Mouse (Mus musculus): ENCODE data around the gene Olfr799. TPM values are rescaled to one million over a fixed set of nuclear protein-coding genes. Genes with fewer than 3 reads are reported as not detected.

Olfr799 gene
- not detected in 2 replicates for polyA plus RNA-seq (2015; fragmentation: Nextera tagmentation; extraction: Ambion mirVana)

GRCm38 (mm10) chr10:129637184-129637583 is at the start of gene Olfr799:
TSS of gene Olfr799 (plus strand) at chr10:129637484.
- no peak for DNase-seq (ENCODE audit: low spot score)

- DNase-seq (ENCODE audit: low spot score), result no peak
Measured at GRCm38 (mm10) chr10:129612470-129612869, 24.8 kb upstream of the Olfr799 start, which contains the start of gene Olfr796. TSS of gene Olfr796 (minus strand) at chr10:129612570.

GRCm38 (mm10) chr10:129621724-129622123 is 15.6 kb upstream of the Olfr799 start:
- DNase-seq (ENCODE audit: low spot score), result no peak

- no peak for DNase-seq (ENCODE audit: low spot score)
Measured at GRCm38 (mm10) chr10:129623251-129623650, 14.0 kb upstream of the Olfr799 start.

- DNase-seq (ENCODE audit: low spot score), result no peak
Measured at GRCm38 (mm10) chr10:129627834-129628233, 9.4 kb upstream of the Olfr799 start, which contains the start of gene Olfr798. TSS of gene Olfr798 (minus strand) at chr10:129627934.

- DNase-seq (ENCODE audit: low spot score), result no peak
Measured at GRCm38 (mm10) chr10:129651763-129652162, 14.5 kb downstream of the Olfr799 start.

- DNase-seq (ENCODE audit: low spot score), result no peak
Measured at GRCm38 (mm10) chr10:129657394-129657793, 20.1 kb downstream of the Olfr799 start, which contains the start of gene Olfr800. TSS of gene Olfr800 (plus strand) at chr10:129657694.

- DNase-seq (ENCODE audit: low spot score), result no peak
Measured at GRCm38 (mm10) chr10:129673765-129674164, 36.5 kb downstream of the Olfr799 start, which contains the start of gene Olfr801. TSS of gene Olfr801 (minus strand) at chr10:129673865.

GRCm38 (mm10) chr10:129688069-129688468 is 50.8 kb downstream of the Olfr799 start, which contains the start of gene Olfr802:
TSS of gene Olfr802 (minus strand) at chr10:129688169.
- no peak for DNase-seq (ENCODE audit: low spot score)

GRCm38 (mm10) chr10:129694186-129694585 is 56.9 kb downstream of the Olfr799 start, which contains the start of gene Olfr803:
TSS of gene Olfr803 (minus strand) at chr10:129694286.
- no peak for DNase-seq (ENCODE audit: low spot score)

Other genes starting within 250 kb of the Olfr799 start
- not detected in 2 replicates for gene Olfr785, start 232.1 kb upstream of the Olfr799 start, polyA plus RNA-seq (2015; fragmentation: Nextera tagmentation; extraction: Ambion mirVana)
- not detected in 2 replicates for gene Olfr786, start 210.2 kb upstream of the Olfr799 start, polyA plus RNA-seq (2015; fragmentation: Nextera tagmentation; extraction: Ambion mirVana)
- not detected in 2 replicates for gene Olfr787, start 175.6 kb upstream of the Olfr799 start, polyA plus RNA-seq (2015; fragmentation: Nextera tagmentation; extraction: Ambion mirVana)
- not detected in 2 replicates for gene Olfr788, start 166.5 kb upstream of the Olfr799 start, polyA plus RNA-seq (2015; fragmentation: Nextera tagmentation; extraction: Ambion mirVana)
- not detected in 2 replicates for gene Olfr789, start 152.7 kb upstream of the Olfr799 start, polyA plus RNA-seq (2015; fragmentation: Nextera tagmentation; extraction: Ambion mirVana)
- not detected in 2 replicates for gene Olfr790, start 139.0 kb upstream of the Olfr799 start, polyA plus RNA-seq (2015; fragmentation: Nextera tagmentation; extraction: Ambion mirVana)
- not detected in 2 replicates for gene Olfr791, start 115.7 kb upstream of the Olfr799 start, polyA plus RNA-seq (2015; fragmentation: Nextera tagmentation; extraction: Ambion mirVana)
- gene Olfr792, start 98.3 kb upstream of the Olfr799 start, polyA plus RNA-seq (2015; fragmentation: Nextera tagmentation; extraction: Ambion mirVana), result not detected in 2 replicates
- gene Olfr794, start 69.8 kb upstream of the Olfr799 start, polyA plus RNA-seq (2015; fragmentation: Nextera tagmentation; extraction: Ambion mirVana), result not detected in 2 replicates
- not detected in 2 replicates for gene Olfr796, start 24.9 kb upstream of the Olfr799 start, polyA plus RNA-seq (2015; fragmentation: Nextera tagmentation; extraction: Ambion mirVana)
- gene Olfr798, start 9.6 kb upstream of the Olfr799 start, polyA plus RNA-seq (2015; fragmentation: Nextera tagmentation; extraction: Ambion mirVana), result not detected in 2 replicates
- not detected in 2 replicates for gene Olfr800, start 20.2 kb downstream of the Olfr799 start, polyA plus RNA-seq (2015; fragmentation: Nextera tagmentation; extraction: Ambion mirVana)
- not detected in 2 replicates for gene Olfr801, start 36.4 kb downstream of the Olfr799 start, polyA plus RNA-seq (2015; fragmentation: Nextera tagmentation; extraction: Ambion mirVana)
- 0.05 and 0.09 TPM in 2 replicates for gene Olfr802, start 50.7 kb downstream of the Olfr799 start, polyA plus RNA-seq (2015; fragmentation: Nextera tagmentation; extraction: Ambion mirVana)
- not detected in 2 replicates for gene Olfr803, start 56.8 kb downstream of the Olfr799 start, polyA plus RNA-seq (2015; fragmentation: Nextera tagmentation; extraction: Ambion mirVana)
- gene Olfr804, start 65.7 kb downstream of the Olfr799 start, polyA plus RNA-seq (2015; fragmentation: Nextera tagmentation; extraction: Ambion mirVana), result not detected in 2 replicates
- gene Olfr805, start 91.9 kb downstream of the Olfr799 start, polyA plus RNA-seq (2015; fragmentation: Nextera tagmentation; extraction: Ambion mirVana), result not detected in 2 replicates
- not detected in 2 replicates for gene Olfr806, start 104.4 kb downstream of the Olfr799 start, polyA plus RNA-seq (2015; fragmentation: Nextera tagmentation; extraction: Ambion mirVana)
- not detected in 2 replicates for gene Olfr807, start 120.3 kb downstream of the Olfr799 start, polyA plus RNA-seq (2015; fragmentation: Nextera tagmentation; extraction: Ambion mirVana)
- not detected in 2 replicates for gene Olfr808, start 128.0 kb downstream of the Olfr799 start, polyA plus RNA-seq (2015; fragmentation: Nextera tagmentation; extraction: Ambion mirVana)
- not detected in 2 replicates for gene Olfr809, start 137.2 kb downstream of the Olfr799 start, polyA plus RNA-seq (2015; fragmentation: Nextera tagmentation; extraction: Ambion mirVana)
- gene Olfr810, start 157.4 kb downstream of the Olfr799 start, polyA plus RNA-seq (2015; fragmentation: Nextera tagmentation; extraction: Ambion mirVana), result not detected in 2 replicates
- gene Olfr811, start 166.9 kb downstream of the Olfr799 start, polyA plus RNA-seq (2015; fragmentation: Nextera tagmentation; extraction: Ambion mirVana), result not detected in 2 replicates
- gene Olfr812, start 208.6 kb downstream of the Olfr799 start, polyA plus RNA-seq (2015; fragmentation: Nextera tagmentation; extraction: Ambion mirVana), result not detected in 2 replicates
- gene Olfr813, start 217.9 kb downstream of the Olfr799 start, polyA plus RNA-seq (2015; fragmentation: Nextera tagmentation; extraction: Ambion mirVana), result not detected in 2 replicates
- not detected in 2 replicates for gene Olfr814, start 242.4 kb downstream of the Olfr799 start, polyA plus RNA-seq (2015; fragmentation: Nextera tagmentation; extraction: Ambion mirVana)

Data from thymus, postnatal 0 days (tissue).